Mouse (Mus musculus): Measurements from ENCODE around the gene Atg9b. TPM values are rescaled to one million over a fixed set of nuclear protein-coding genes. Genes with fewer than 3 reads are reported as not detected.

The Atg9b gene
- polyA plus RNA-seq, 1 experiment: 0.25 TPM

DNA sequence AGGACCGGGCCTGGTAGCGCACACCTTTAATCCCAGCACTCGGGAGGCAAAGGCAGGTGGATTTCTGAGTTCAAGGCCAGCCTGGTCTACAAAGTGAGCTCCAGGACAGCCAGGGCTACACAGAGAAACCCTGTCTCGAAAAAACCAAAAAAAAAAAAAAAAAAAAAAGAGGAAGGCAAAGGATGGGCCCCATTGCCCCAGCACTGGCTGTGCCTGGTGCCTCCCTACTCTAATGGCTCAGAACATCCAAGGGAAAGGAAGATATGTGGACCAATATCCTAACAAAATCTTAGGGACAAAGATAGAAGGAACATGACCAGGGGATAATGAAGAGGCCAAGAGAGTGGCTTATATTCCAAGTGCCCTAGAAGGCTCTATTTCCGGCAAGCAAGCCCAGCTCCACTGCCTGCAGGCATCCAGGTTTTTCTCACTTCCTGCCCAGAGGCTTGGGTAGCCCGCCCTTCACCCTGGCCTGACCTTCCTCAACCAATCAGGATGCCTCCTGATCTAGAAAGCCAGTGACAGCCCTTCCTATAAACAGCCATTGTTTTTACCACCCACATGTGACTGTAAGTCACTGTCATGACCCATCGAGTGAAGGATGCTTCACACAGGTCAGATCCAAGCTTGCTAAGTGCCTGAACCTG lies 2.8 kb downstream of the Atg9b start:
- TF ChIP-seq GATA1 (IDR thresholded peaks at IDR 0.05; ENCODE audit: low read length): no peak

DNA sequence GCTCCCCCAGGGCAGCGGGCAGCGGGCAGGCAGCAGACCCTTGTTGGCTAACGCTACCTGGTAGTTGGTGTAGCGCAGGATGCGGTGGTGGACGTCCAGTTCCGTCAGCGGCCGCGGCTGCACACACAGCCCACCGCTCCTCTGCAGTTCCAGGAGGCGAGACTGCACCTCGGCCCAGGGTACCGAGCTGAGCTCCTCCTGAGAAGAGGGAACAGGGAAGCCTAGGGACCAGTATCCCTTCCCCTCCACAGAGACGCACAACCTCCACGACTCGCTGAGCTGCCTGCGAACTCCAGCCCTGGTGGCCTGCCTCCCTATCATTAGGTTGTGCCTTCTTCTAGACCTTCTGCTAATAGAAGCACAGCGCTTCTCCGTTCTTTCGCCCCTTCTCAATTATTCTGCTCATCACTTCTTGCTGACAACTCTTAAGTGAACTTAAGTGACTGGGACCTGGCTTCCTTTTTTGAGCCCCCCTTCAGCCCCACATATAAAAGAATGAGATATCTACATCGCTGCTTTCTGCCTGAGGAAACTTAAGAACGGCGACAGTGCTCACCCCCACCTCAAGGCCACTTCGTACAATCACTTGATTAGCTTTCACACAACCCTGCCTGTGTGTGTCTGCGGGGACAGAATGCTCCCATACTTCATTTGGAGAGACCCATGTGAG lies 3.6 kb downstream of the Atg9b start:
- no peak for TF ChIP-seq GATA1 (IDR thresholded peaks at IDR 0.05; ENCODE audit: low read length)

- TF ChIP-seq GATA1 (IDR thresholded peaks at IDR 0.05; ENCODE audit: low read length): no peak
These were observed 4.4 kb downstream of the Atg9b start for GRCm38 (mm10) chr5:24387264-24388241.

DNA sequence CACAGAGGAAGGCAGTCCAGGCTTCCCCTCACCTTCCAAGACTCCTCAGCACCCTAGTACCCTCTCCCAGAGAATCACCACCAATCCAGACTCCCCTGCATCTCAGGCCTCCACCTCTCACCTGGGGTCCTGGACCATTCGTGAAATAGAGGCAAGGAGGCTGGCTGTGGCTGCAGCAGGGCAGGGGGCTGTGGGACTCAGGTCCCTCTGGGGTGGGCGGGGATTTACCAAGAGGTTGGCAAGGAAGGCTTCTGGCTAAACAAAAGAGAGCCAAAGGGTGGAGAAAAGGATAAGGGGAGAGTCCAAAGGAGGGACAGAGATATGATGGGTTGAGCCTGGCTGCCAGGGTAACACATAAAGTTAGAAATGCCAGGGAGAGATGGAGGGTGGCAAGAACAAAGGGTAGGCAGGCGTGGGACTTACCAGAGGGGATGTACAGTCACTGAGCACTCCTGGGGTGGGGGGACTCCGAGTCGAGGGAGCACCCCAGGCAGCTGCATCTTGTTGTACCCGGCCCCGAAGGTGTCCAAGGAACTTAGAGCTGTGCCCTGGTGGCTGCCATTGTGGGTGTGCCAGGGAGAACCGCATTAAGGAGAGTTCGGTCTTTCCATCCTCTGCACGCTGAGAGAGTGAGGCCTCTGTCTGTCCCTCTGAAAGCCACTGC lies 5.9 kb downstream of the Atg9b start:
- TF ChIP-seq GATA1 (IDR thresholded peaks at IDR 0.05; ENCODE audit: low read length): no peak

DNA sequence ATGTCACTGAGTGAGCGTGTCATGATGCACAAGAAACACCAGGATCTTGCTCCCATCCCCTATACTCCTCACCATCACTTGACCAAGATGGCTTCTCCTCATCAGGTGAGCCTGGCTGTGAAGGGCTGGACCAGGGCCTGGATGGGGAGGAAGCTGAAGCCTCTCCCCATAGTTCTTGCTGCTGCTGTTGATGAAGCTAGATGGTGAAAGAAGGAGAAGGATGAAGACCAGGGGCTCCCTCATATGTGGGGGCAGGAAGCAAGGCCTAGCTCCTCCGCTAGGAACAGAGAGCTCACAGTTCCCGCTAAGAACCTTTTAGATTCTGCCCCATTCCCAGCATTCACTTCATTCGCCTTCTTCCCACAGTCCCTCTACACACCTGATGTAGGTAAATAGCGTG lies 6.6 kb downstream of the Atg9b start:
- no peak for TF ChIP-seq GATA1 (IDR thresholded peaks at IDR 0.05; ENCODE audit: low read length)

- TF ChIP-seq GATA1 (IDR thresholded peaks at IDR 0.05; ENCODE audit: low read length): no peak
These were observed 7.5 kb downstream of the Atg9b start for GRCm38 (mm10) chr5:24384407-24384806.

- no peak for TF ChIP-seq GATA1 (IDR thresholded peaks at IDR 0.05; ENCODE audit: low read length)
These were observed 8.7 kb downstream of the Atg9b start for GRCm38 (mm10) chr5:24383026-24383859.

- no peak for TF ChIP-seq GATA1 (IDR thresholded peaks at IDR 0.05; ENCODE audit: low read length)
These were observed 10.0 kb downstream of the Atg9b start for GRCm38 (mm10) chr5:24381988-24382387.

DNA sequence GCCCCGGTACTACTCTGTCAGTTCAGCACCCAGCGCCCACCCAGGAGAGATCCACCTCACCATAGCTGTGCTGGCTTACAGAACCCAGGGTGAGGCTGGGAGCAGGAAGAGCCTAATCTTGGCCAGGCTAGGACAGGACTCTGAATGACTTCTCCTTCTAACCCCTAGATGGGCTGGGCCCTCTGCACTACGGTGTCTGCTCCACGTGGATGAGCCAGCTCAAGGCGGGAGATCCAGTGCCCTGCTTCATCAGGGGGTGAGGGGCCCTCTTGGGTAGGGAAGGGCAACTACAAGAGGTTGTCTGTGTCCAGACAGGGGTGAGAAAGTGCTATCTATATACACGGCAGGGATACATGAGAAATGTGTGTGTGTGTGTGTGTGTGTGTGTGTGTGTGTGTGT lies 10.5 kb downstream of the Atg9b start:
- no peak for TF ChIP-seq GATA1 (IDR thresholded peaks at IDR 0.05; ENCODE audit: low read length)

GRCm38 (mm10) chr5:24380499-24380898 lies 11.4 kb downstream of the Atg9b start:
- TF ChIP-seq GATA1 (IDR thresholded peaks at IDR 0.05; ENCODE audit: low read length): no peak

DNA sequence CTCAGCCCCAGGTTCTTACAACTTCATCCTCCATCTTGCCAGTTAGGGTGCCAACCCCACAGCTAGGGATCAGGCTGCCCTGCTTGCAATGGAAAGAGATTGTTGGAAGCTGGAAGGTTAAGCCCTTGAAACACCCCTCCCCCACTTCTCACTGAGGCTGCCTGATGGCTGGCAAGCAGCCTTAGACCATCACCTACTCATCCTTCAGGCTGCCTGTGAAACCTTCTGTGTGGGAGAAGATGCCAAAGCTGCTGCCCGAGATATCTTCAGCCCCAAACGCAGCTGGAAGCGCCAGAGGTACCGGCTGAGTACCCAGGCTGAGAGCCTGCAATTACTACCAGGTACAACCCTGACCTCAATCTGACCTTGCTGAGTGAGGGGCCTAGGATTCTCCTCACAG lies 12.4 kb downstream of the Atg9b start:
- TF ChIP-seq GATA1 (IDR thresholded peaks at IDR 0.05; ENCODE audit: low read length): no peak

DNA sequence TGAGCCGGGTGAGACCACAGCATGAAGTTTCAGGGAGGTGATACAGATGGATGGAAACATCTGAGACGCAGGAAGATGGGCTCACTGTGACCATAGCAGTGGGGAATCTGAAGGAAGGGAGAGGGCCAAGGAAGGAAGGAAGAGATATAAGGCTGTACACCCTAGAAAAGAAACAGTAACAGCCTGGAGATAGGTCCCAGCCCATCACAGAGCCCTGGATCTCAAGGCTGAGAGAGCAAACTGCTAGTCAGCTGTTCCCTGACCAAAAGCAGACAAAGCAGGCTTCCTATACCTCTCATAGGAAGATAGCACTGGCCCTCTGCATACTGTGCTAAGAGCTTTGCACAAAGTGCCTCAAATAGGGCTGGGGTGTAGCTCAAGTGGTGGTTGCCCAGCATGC lies 13.2 kb downstream of the Atg9b start:
- no peak for TF ChIP-seq GATA1 (IDR thresholded peaks at IDR 0.05; ENCODE audit: low read length)

GRCm38 (mm10) chr5:24374666-24375328 lies 17.1 kb downstream of the Atg9b start:
- no peak for TF ChIP-seq GATA1 (IDR thresholded peaks at IDR 0.05; ENCODE audit: low read length)

- no peak for TF ChIP-seq GATA1 (IDR thresholded peaks at IDR 0.05; ENCODE audit: low read length)
These were observed 17.7 kb downstream of the Atg9b start for GRCm38 (mm10) chr5:24374216-24374615.

Data from G1E-ER4 (cell line).